ENCODE assay signal across 20 mouse cellular contexts in the genomic region with DNA sequence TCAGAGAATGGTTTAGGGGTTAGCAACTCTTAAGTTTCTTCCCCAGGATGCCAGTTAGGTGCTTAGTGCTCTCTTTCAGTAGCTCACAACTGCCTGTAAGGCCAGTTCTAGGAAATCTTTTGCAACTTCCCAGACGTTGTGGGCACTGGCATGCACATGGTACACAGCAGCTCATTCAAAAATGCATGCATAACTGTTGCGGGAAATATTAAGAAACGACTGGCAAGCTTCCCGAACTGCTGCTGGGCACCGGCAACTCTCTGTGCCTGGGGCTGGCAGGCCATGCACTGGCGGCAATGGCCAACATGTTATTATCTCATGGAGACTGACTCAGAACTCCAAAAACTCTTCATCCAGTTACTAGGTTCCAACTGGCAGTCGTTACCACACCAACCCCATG.
DNase-seq lines count a peak whose midpoint lies in the region.
"Had no signal": no experiment of that assay in that cellular context is flagged by ENCODE, and none has a peak within 500 bp of the region (broad histone marks: within the 10 kb centered on the region; RNA-seq: fewer than 3 reads in every experiment).

No protein-coding gene starts in this region.

- peak; percentile 40 to 56 for DNase-seq in cerebellum, postnatal 10 days
- no peak for DNase-seq in cerebellum, adult 11 months
- peak; percentile 11 for DNase-seq in lung, postnatal 36 days
- no peak for DNase-seq in lung, postnatal 14 days
- peak; percentile 36 for DNase-seq in fibroblast of lung, adult 2 months (ENCODE audit: low read depth)
- peak; percentile 6 for DNase-seq in skeletal muscle tissue, adult 2 months (ENCODE audit: low read depth, low spot score)
- no peak for DNase-seq in thymus, postnatal 0 days (ENCODE audit: low spot score)
- DNase-seq: B cell, adult 2 months; cerebellum, adult 9-10 months; forebrain, postnatal 0 days; gastrocnemius, postnatal 14 days; heart, adult 2 months; heart, postnatal 10 days; kidney, adult 18-20 months; kidney, postnatal 36 days; liver, embryonic 13.5 days; lung, adult 18-20 months; retina, postnatal 1 day; right cerebral cortex, postnatal 14 days; thymus, postnatal 25 days had no signal

Comparison
In these comparisons a context has a peak if more than half of its experiments do, and no peak if none do; other contexts are left out.
1. DNase-seq: peak in cerebellum, postnatal 10 days (2 of 2), lung, postnatal 36 days (single experiment), fibroblast of lung, adult 2 months (single experiment) and skeletal muscle tissue, adult 2 months (single experiment); none in cerebellum, adult 11 months (single experiment), lung, postnatal 14 days (single experiment) and thymus, postnatal 0 days (single experiment).